Mouse (Mus musculus): Measurements from ENCODE around the gene Aym1. TPM values are rescaled to one million over a fixed set of nuclear protein-coding genes. Genes with fewer than 3 reads are reported as not detected.

Aym1 gene
- total RNA-seq, 1 experiment, result not detected

- no peak for DNase-seq (ENCODE audit: low read depth, low spot score)
- in situ Hi-C loops (cut with MboI; ENCODE audit: low sequenced_read_pairs in 2 of 2, unreplicated experiment in 2 of 2), result no loop called here
- H3K9me3 ChIP-seq (ENCODE audit: control insufficient read depth, insufficient read depth, low read depth, low read length), result no peaks in the 10 kb centered on the region
- no peaks in the 10 kb centered on the region for H3K36me3 ChIP-seq (ENCODE audit: control insufficient read depth, insufficient read depth, low read length, poor library complexity, severe bottlenecking)
- peaks cover 20 to 43% of the 10 kb centered on the region in 2 experiments; a peak in 3 of 4 replicates for H3K4me1 ChIP-seq (ENCODE audit: control insufficient read depth in 2 of 2, insufficient read depth in 2 of 2, low read length in 2 of 2, poor library complexity in 1 of 2)
- no peak overlapping the region for H3K9ac ChIP-seq (ENCODE audit: insufficient read depth, low read depth, low read length, poor library complexity, severe bottlenecking)
- H3K27ac ChIP-seq (ENCODE audit: insufficient read depth, low read depth, low read length, poor library complexity, severe bottlenecking), result no peak overlapping the region
- peak; percentile 41; the same call in 1 of the 2 replicates for TF ChIP-seq ZNF384 (IDR thresholded peaks at IDR 0.05; ENCODE audit: low read depth, low read length)
- TF ChIP-seq MAFK (IDR thresholded peaks at IDR 0.05; ENCODE audit: insufficient read depth, low read depth, low read length), result no peak
- no peak for TF ChIP-seq CHD2 (IDR thresholded peaks at IDR 0.05; ENCODE audit: low read depth, low read length)
- no peak overlapping the region for H3K4me3 ChIP-seq (ENCODE audit: insufficient read depth in 1 of 2, low read depth in 1 of 2, low read length in 2 of 2, poor library complexity in 1 of 2, severe bottlenecking in 1 of 2)
These were observed 562 bp downstream of the Aym1 start for GRCm38 (mm10) chr5:113357656-113358055.

- DNase-seq (ENCODE audit: low read depth, low spot score), result no peak
- Histone ChIP-seq H3K9ac (ENCODE audit: insufficient read depth, low read depth, low read length, poor library complexity, severe bottlenecking) (no peak overlapping the region), H3K4me1 (ENCODE audit: control insufficient read depth in 2 of 2, insufficient read depth in 2 of 2, low read length in 2 of 2, poor library complexity in 1 of 2) (peaks cover 17 to 34% of the 10 kb centered on the region in 2 experiments; a peak in 3 of 4 replicates), H3K27ac (ENCODE audit: insufficient read depth, low read depth, low read length, poor library complexity, severe bottlenecking) (no peak overlapping the region; the same call in 1 of the 2 replicates), H3K9me3 (ENCODE audit: control insufficient read depth, insufficient read depth, low read depth, low read length) (no peaks in the 10 kb centered on the region), H3K36me3 (ENCODE audit: control insufficient read depth, insufficient read depth, low read length, poor library complexity, severe bottlenecking) (no peaks in the 10 kb centered on the region), H3K4me3 (ENCODE audit: insufficient read depth in 1 of 2, low read depth in 1 of 2, low read length in 2 of 2, poor library complexity in 1 of 2, severe bottlenecking in 1 of 2) (peak overlapping the region; percentile 9 to 29; a peak in 2 of 4 replicates)
- in situ Hi-C loops (cut with MboI; ENCODE audit: low sequenced_read_pairs in 2 of 2, unreplicated experiment in 2 of 2), result no loop called here
- TF ChIP-seq ZNF384 (IDR thresholded peaks at IDR 0.05; ENCODE audit: low read depth, low read length) (no peak), MAFK (IDR thresholded peaks at IDR 0.05; ENCODE audit: insufficient read depth, low read depth, low read length) (no peak), HCFC1 (IDR thresholded peaks at IDR 0.05; ENCODE audit: borderline replicate concordance, insufficient read depth, low read length) (no peak), ZC3H11A (IDR thresholded peaks at IDR 0.05; ENCODE audit: borderline replicate concordance, low read depth, low read length) (no peak), CHD2 (IDR thresholded peaks at IDR 0.05; ENCODE audit: low read depth, low read length) (no peak)
These were observed 1.7 kb downstream of the Aym1 start for GRCm38 (mm10) chr5:113358833-113359232.

- TF ChIP-seq HCFC1 (IDR thresholded peaks at IDR 0.05; ENCODE audit: borderline replicate concordance, insufficient read depth, low read length), result no peak
- no peak for TF ChIP-seq ZC3H11A (IDR thresholded peaks at IDR 0.05; ENCODE audit: borderline replicate concordance, low read depth, low read length)
- TF ChIP-seq MAFK (IDR thresholded peaks at IDR 0.05; ENCODE audit: insufficient read depth, low read depth, low read length), result no peak
- no peak for TF ChIP-seq ZNF384 (IDR thresholded peaks at IDR 0.05; ENCODE audit: low read depth, low read length)
- no peak for TF ChIP-seq CHD2 (IDR thresholded peaks at IDR 0.05; ENCODE audit: low read depth, low read length)
- DNase-seq (ENCODE audit: low read depth, low spot score), result no peak
These were observed 4.2 kb downstream of the Aym1 start for GRCm38 (mm10) chr5:113361283-113361682.

GRCm38 (mm10) chr5:113362258-113362996 lies 5.3 kb downstream of the Aym1 start:
- DNase-seq (ENCODE audit: low read depth, low spot score), result no peak
- Histone ChIP-seq H3K4me1 (ENCODE audit: control insufficient read depth in 2 of 2, insufficient read depth in 2 of 2, low read length in 2 of 2, poor library complexity in 1 of 2) (peaks cover 17 to 21% of the 10 kb centered on the region in 2 experiments), H3K9ac (ENCODE audit: insufficient read depth, low read depth, low read length, poor library complexity, severe bottlenecking) (no peak overlapping the region), H3K36me3 (ENCODE audit: control insufficient read depth, insufficient read depth, low read length, poor library complexity, severe bottlenecking) (no peaks in the 10 kb centered on the region), H3K4me3 (ENCODE audit: insufficient read depth in 1 of 2, low read depth in 1 of 2, low read length in 2 of 2, poor library complexity in 1 of 2, severe bottlenecking in 1 of 2) (no peak overlapping the region), H3K27ac (ENCODE audit: insufficient read depth, low read depth, low read length, poor library complexity, severe bottlenecking) (no peak overlapping the region), H3K9me3 (ENCODE audit: control insufficient read depth, insufficient read depth, low read depth, low read length) (no peaks in the 10 kb centered on the region)
- TF ChIP-seq MAFK (IDR thresholded peaks at IDR 0.05; ENCODE audit: insufficient read depth, low read depth, low read length), result no peak
- TF ChIP-seq HCFC1 (IDR thresholded peaks at IDR 0.05; ENCODE audit: borderline replicate concordance, insufficient read depth, low read length), result no peak
- no peak for TF ChIP-seq ZC3H11A (IDR thresholded peaks at IDR 0.05; ENCODE audit: borderline replicate concordance, low read depth, low read length)
- no peak for TF ChIP-seq ZNF384 (IDR thresholded peaks at IDR 0.05; ENCODE audit: low read depth, low read length)
- no peak for TF ChIP-seq CHD2 (IDR thresholded peaks at IDR 0.05; ENCODE audit: low read depth, low read length)
- in situ Hi-C loops (cut with MboI; ENCODE audit: low sequenced_read_pairs in 2 of 2, unreplicated experiment in 2 of 2), result loop anchor here in 1 of 2 experiments (10.0 kb wide), 1 partner anchor 452 kb away; no protein-coding TSS in a partner anchor

More at GRCm38 (mm10) chr5:113361283-113361682, 4.2 kb downstream of the Aym1 start:
- no peaks in the 10 kb centered on the region for H3K36me3 ChIP-seq (ENCODE audit: control insufficient read depth, insufficient read depth, low read length, poor library complexity, severe bottlenecking)
- no peak overlapping the region for H3K9ac ChIP-seq (ENCODE audit: insufficient read depth, low read depth, low read length, poor library complexity, severe bottlenecking)
- H3K9me3 ChIP-seq (ENCODE audit: control insufficient read depth, insufficient read depth, low read depth, low read length), result no peaks in the 10 kb centered on the region
- peaks cover 17 to 28% of the 10 kb centered on the region in 2 experiments for H3K4me1 ChIP-seq (ENCODE audit: control insufficient read depth in 2 of 2, insufficient read depth in 2 of 2, low read length in 2 of 2, poor library complexity in 1 of 2)
- H3K27ac ChIP-seq (ENCODE audit: insufficient read depth, low read depth, low read length, poor library complexity, severe bottlenecking), result no peak overlapping the region
- in situ Hi-C loops (cut with MboI; ENCODE audit: low sequenced_read_pairs in 2 of 2, unreplicated experiment in 2 of 2), result loop anchor here in 1 of 2 experiments (10.0 kb wide), 1 partner anchor 454 kb away; no protein-coding TSS in a partner anchor
- no peak overlapping the region for H3K4me3 ChIP-seq (ENCODE audit: insufficient read depth in 1 of 2, low read depth in 1 of 2, low read length in 2 of 2, poor library complexity in 1 of 2, severe bottlenecking in 1 of 2)
